Mouse (Mus musculus) liver, postnatal 0 days (tissue): ENCODE data around the gene Lrrc41.

Experiments
- CTCF ChIP-seq: sonication (generic); IDR thresholded peaks from 2 replicates; pipeline ENCODE4 v1.5.1; 2016; ENCODE audit warnings: antibody characterized with exemption, low read depth
- EP300 ChIP-seq: IDR thresholded peaks from 2 replicates; pipeline ENCODE4 v1.6.1; 2016; ENCODE audit warnings: antibody characterized with exemption, low read depth, mild to moderate bottlenecking

DNA sequence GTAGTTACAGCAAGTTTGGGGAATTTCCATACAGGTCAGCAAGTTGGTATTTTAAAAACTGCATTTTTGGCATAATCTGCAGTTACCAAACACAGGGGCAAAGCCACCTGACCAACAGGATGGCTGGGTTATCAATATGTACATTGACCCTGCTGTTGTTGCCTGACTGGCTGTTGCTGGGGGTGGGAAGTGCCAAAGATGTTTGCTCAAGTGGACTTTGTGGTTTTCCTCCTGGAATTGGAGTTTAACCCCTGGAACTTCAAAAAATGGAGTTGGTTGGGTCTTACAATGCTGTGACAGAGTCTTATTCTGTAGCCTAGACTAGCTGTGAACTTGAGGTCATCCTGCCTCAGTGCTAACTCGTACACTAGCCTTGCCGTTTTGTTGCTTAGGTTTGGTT, 34.6 kb upstream of the Lrrc41 start:
- TF ChIP-seq CTCF (no peak), EP300 (peak; percentile 81)
